Mouse (Mus musculus): ENCODE measurements at regions not wholly inside any gene's neighbourhood (a gene's known extent, or its start where the extent isn't known, plus 50 kb on each side); places are given as distances from the start of the nearest gene placed in this dataset.

DNA sequence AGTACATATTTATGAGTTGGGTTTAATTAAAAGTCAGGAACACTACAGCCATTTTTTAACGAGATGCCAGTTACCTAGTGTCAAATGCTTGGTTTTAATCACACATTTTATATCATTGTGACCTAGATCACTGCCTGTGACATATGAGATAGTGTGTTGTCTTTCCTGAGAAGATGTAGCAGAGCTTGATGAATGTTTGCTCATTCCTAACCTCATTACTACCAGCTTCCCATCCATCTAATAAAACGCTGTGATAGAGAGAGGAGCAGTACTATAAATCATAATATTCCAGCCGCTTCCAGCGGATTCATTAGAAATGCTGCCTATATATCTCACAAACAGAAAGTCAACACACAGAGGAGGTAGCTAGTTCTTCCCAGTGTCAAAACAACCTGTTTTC lies 163.6 kb downstream of the Aldoart1 start:
- Histone ChIP-seq H3K36me3 (no peaks in the 10 kb centered on the region), H3K4me1 (no peaks in the 10 kb centered on the region), H3K9me3 (no peaks in the 10 kb centered on the region), H3K27me3 (no peaks in the 10 kb centered on the region), H3K27ac (replicated peaks) (no peak overlapping the region), H3K4me2 (replicated peaks) (no peak overlapping the region), H3K9ac (replicated peaks) (no peak overlapping the region), H3K4me3 (no peak overlapping the region)
- ATAC-seq (replicated peaks) = no peak
- 85% methylated on average over 4 of the region's 4 CpGs for WGBS

DNA sequence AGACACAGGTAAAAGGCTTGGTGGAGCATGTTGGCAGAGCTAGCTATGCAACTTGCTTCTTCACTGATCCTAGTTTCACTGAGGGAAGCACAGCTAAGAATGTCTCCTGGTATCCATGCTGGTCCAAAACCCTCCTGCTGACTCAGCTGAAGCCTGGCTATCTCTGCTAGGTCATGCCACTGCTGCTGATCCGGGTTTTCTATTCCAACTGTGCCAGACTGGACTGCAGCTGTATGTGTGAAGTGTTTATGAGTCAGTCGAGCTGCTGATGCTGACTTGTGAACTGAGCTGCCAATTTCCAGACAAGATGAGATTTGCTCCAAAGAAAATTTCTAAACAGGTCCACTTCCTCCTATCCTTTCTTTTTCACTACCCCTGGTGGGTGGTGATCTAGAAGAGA lies 178.4 kb downstream of the Aldoart1 start:
- Histone ChIP-seq H3K36me3 (no peaks in the 10 kb centered on the region), H3K27me3 (no peaks in the 10 kb centered on the region), H3K4me3 (no peak overlapping the region), H3K27ac (replicated peaks) (no peak overlapping the region), H3K4me1 (no peaks in the 10 kb centered on the region), H3K9ac (replicated peaks) (no peak overlapping the region), H3K4me2 (replicated peaks) (no peak overlapping the region), H3K9me3 (no peaks in the 10 kb centered on the region)
- 70% methylated on average over 2 of the region's 2 CpGs for WGBS
- no peak for ATAC-seq (replicated peaks)

DNA sequence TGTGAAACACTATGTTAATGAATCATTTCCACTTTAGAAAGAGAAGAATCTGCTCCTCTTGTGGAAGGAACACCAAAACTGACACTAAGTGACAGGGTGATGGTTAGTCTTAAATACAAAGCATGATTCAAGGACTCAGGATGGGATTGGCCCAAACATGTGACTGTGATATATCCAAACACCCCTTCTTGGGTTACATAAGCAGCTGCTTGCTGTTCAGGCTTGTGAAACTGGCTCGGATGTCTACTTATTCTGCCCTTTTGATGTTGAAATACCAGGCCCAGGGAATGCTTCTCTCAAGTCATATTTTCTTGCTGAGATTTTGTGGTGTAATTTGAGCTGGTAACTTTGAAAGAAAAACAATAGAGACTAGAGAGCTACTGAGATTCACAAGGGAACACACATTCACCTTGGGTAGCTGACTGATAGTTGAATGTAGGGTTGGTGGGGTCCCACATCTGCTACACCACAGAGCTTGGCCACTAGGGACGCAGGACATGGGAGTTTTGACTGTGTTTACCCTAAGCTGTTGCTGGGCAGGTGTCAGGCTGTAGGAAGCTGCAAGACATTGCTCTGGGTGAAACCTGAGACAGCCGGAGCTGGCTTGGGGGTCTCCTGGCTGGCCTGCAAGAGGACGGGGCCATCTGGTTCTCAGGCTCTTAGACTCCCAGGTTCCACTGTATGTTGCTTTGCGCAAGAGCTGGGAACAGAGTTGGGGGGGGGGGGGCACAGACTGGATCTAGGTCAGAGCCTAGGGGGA lies 180.6 kb downstream of the Aldoart1 start:
- Histone ChIP-seq H3K9ac (replicated peaks) (no peak overlapping the region), H3K27me3 (no peaks in the 10 kb centered on the region), H3K27ac (replicated peaks) (no peak overlapping the region), H3K4me2 (replicated peaks) (no peak overlapping the region), H3K36me3 (no peaks in the 10 kb centered on the region), H3K4me1 (no peaks in the 10 kb centered on the region), H3K4me3 (no peak overlapping the region), H3K9me3 (no peaks in the 10 kb centered on the region)
- 81% methylated on average over 5 of the region's 5 CpGs for WGBS
- ATAC-seq (replicated peaks) = no peak

DNA sequence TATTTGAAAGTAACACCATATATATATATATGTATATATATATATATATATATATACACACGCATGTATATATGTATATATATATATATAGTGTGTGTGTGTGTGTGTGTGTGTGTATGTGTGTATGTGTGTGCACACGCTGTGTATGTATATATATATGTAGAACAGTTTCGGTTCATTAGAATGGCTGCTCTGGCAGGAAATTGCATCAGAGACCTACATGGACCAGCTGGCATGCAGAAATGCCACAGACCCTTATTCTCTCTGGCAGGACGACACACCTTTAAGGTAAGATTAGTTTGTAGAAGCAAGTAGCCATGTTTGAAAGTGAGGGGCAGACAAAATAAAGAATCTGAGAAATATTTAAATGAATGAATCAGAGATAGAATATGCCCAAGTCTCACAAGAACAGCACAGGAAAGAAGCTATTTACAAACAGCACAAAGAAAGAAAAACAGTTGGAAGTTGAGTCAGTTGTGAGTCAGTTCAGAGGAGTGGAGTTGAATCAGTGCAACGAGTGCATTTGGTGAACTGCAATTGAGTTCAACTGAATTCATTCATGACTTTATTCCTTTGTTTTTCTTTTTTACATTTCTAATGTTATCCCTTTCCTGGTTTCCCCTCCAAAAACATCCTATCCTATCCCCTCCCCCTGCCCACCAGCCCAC lies 182.5 kb downstream of the Aldoart1 start:
- Histone ChIP-seq H3K27me3 (no peaks in the 10 kb centered on the region), H3K4me3 (no peak overlapping the region), H3K4me2 (replicated peaks) (no peak overlapping the region), H3K4me1 (no peaks in the 10 kb centered on the region), H3K9me3 (no peaks in the 10 kb centered on the region), H3K36me3 (no peaks in the 10 kb centered on the region), H3K9ac (replicated peaks) (no peak overlapping the region), H3K27ac (replicated peaks) (no peak overlapping the region)
- ATAC-seq (replicated peaks) = no peak
- WGBS = 85% methylated on average over 5 of the region's 5 CpGs

DNA sequence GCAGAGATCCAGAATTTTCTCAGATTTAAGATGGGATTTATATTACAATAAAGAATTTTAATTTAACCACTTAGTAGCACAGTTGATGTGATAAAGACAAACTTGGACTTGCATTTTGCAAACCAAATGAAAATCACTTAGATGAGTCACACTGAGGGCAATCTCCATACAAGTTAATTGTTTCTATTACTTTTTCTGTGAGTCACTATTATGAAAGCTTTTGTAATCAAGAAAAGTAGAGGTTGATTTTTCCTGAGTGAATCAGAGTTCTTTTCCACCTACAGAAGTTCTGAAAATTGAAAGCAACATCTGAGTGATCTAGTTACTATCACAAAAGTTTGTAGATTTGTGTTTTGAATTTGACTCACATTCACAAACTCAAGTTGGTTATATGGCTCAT lies 188.1 kb downstream of the Aldoart1 start:
- no peak overlapping the region for H3K4me2 ChIP-seq (replicated peaks)
- H3K4me1 ChIP-seq = no peaks in the 10 kb centered on the region
- no peak overlapping the region for H3K27ac ChIP-seq (replicated peaks)
- no peak overlapping the region for H3K4me3 ChIP-seq
- ATAC-seq (replicated peaks) = no peak
- no peaks in the 10 kb centered on the region for H3K36me3 ChIP-seq
- no peaks in the 10 kb centered on the region for H3K9me3 ChIP-seq
- H3K27me3 ChIP-seq = no peaks in the 10 kb centered on the region
- no peak overlapping the region for H3K9ac ChIP-seq (replicated peaks)

DNA sequence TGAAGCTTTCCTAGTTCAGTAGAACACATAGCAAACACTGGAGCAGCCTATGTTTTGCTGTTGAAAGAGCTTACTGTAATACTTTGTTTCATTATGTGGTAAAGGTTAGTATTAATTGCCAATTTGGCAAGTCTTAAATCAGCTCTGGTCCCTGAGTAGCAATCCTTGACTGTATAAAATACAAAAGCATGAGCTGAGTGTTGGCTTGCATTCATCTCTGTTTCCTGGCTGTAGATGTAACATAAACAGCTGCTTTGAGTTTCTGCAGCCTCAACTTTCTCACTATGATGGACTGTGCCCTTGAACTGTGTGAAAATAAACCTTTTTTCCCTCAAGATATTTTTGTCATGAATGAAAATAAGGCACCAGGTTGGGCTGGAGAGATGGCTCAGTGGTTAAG lies 190.0 kb downstream of the Aldoart1 start:
- Histone ChIP-seq H3K9ac (replicated peaks) (no peak overlapping the region), H3K27me3 (no peaks in the 10 kb centered on the region), H3K4me2 (replicated peaks) (no peak overlapping the region), H3K27ac (replicated peaks) (no peak overlapping the region), H3K36me3 (no peaks in the 10 kb centered on the region), H3K4me3 (no peak overlapping the region), H3K9me3 (no peaks in the 10 kb centered on the region), H3K4me1 (no peaks in the 10 kb centered on the region)
- ATAC-seq (replicated peaks) = 0 out of 2 replicates have a peak, but pooled peaks have one; percentile 57

DNA sequence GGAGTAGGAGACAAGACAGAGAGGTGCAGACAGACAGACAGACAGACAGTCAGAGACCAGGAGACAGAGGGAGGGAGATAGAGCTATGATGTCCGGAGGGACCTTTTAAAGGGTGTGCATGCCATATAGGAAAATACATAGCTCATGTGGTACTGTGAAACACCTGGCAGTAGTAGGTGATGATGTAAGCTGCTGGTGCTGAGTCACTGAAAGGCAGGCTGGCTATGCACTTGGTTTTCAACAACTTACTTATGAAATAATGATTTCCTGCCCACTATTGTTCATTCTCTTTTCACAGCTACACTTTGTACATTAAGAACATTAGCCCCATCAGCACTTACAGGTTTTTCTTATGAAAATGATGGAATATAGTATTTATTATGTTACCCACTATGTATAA lies 196.2 kb downstream of the Aldoart1 start:
- 91% methylated on average over 1 of the region's 1 CpGs for WGBS
- Histone ChIP-seq H3K4me3 (no peak overlapping the region), H3K4me2 (replicated peaks) (no peak overlapping the region), H3K27me3 (no peaks in the 10 kb centered on the region), H3K9ac (replicated peaks) (no peak overlapping the region), H3K9me3 (no peaks in the 10 kb centered on the region), H3K4me1 (no peaks in the 10 kb centered on the region), H3K36me3 (no peaks in the 10 kb centered on the region), H3K27ac (replicated peaks) (no peak overlapping the region)
- ATAC-seq (replicated peaks) = no peak

DNA sequence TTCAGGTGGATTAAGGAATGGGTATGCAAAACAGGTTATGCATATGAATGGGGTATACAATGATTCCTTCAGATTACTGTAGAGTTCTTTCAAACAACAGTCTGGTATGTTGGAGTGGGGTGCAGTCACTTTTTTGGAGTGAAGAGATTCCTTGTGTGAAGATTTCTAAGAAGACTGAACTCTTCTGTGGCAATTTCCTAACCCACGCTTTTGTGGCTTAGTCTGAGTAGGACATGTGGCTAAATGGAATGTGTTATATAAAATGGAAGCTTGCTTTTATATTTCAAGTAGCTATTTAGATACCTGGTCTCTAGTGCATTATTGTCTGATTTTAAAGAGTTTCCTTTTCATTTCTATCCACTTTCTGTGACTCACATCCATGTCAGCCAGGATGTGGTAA lies 205.3 kb downstream of the Aldoart1 start:
- ATAC-seq (replicated peaks) = no peak
- no peak overlapping the region for H3K4me2 ChIP-seq (replicated peaks)
- no peaks in the 10 kb centered on the region for H3K9me3 ChIP-seq
- no peaks in the 10 kb centered on the region for H3K27me3 ChIP-seq
- H3K9ac ChIP-seq (replicated peaks) = no peak overlapping the region
- WGBS = 28% methylated on average over 1 of the region's 1 CpGs
- H3K36me3 ChIP-seq = no peaks in the 10 kb centered on the region
- no peak overlapping the region for H3K4me3 ChIP-seq
- no peaks in the 10 kb centered on the region for H3K4me1 ChIP-seq
- H3K27ac ChIP-seq (replicated peaks) = no peak overlapping the region

DNA sequence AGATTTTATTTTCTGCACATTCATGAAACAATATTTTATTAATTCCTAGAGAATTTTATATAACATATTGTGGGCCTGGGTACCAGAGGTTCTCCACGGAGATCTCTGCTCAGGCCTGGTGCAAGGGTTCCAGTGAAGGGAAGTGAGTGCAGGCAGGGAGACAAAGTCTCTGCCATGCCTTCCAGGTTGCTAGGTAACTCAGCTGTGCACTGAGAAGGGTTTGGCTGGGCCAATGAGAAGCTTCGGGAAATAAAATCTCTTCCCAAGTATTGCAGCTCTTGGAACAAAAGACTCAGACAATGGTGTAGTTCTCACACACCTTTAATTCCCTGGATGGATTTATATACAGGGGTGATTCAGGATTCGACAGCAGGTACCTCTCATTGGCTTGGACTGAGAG lies 223.0 kb downstream of the Aldoart1 start:
- Histone ChIP-seq H3K4me2 (replicated peaks) (no peak overlapping the region), H3K27me3 (no peaks in the 10 kb centered on the region), H3K4me1 (no peaks in the 10 kb centered on the region), H3K27ac (replicated peaks) (no peak overlapping the region), H3K9ac (replicated peaks) (no peak overlapping the region), H3K36me3 (no peaks in the 10 kb centered on the region), H3K4me3 (no peak overlapping the region), H3K9me3 (no peaks in the 10 kb centered on the region)
- 0 out of 2 replicates have a peak, but pooled peaks have one; percentile 32 for ATAC-seq (replicated peaks)
- WGBS = 22% methylated on average over 3 of the region's 3 CpGs

DNA sequence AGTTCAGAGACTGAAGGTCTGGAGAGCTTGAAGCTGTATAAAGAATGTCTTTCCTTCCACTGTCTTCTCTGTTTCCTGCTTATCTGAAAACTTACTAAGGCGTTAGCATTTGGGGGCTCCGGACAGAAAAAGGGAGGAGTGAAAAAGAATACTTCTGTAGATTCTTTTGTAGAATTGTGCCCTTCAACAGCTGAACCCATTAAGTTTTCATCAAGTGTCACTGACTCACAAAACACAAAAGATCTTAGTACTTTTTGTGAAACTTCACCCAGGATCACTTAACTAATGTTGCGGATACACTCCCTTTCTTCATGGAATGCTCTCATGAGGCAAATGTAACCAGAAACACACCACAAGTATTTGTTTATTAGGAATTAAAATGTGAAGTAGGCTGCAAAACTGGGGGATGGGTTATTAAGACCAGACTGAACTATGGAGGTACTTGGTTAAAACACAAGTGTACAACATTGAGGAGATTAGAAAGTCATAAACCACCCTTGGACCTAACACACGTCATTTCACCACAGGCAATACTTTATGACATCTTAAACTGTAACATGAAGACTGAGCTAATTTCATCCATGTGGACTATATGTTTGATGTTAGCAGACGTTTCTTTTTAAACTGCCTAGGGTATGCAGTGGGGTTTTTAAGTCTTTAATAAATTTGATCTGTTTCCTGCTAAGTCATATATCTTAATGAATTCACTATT lies 225.1 kb downstream of the Aldoart1 start:
- no peak for ATAC-seq (replicated peaks)
- no peak overlapping the region for H3K27ac ChIP-seq (replicated peaks)
- H3K4me2 ChIP-seq (replicated peaks) = no peak overlapping the region
- H3K9ac ChIP-seq (replicated peaks) = no peak overlapping the region
- H3K36me3 ChIP-seq = no peaks in the 10 kb centered on the region
- no peaks in the 10 kb centered on the region for H3K27me3 ChIP-seq
- no peak overlapping the region for H3K4me3 ChIP-seq
- H3K4me1 ChIP-seq = no peaks in the 10 kb centered on the region
- H3K9me3 ChIP-seq = no peaks in the 10 kb centered on the region
- WGBS = 59% methylated on average over 5 of the region's 5 CpGs

DNA sequence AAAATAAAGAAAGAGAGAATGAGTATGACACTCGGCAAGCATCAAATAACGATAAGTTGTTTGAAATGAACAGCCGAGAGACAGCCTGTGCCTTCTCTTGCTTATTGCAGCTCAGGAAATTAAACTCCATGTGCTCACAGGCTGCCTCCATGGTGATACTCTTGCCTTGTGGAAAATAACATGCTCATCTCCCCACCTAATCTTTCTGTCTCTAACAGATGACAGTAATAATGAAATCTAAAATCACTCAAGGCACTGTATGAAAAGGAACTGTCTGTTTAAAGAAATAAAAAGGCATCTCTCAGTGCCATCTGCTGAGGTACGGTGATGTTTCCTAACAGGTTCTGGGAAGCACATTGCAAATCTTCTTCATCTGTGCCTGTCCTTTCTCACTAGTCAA lies 247.3 kb downstream of the Aldoart1 start:
- no peaks in the 10 kb centered on the region for H3K36me3 ChIP-seq
- no peak overlapping the region for H3K4me2 ChIP-seq (replicated peaks)
- no peaks in the 10 kb centered on the region for H3K4me1 ChIP-seq
- 73% methylated on average over 4 of the region's 4 CpGs for WGBS
- no peaks in the 10 kb centered on the region for H3K9me3 ChIP-seq
- no peaks in the 10 kb centered on the region for H3K27me3 ChIP-seq
- no peak overlapping the region for H3K27ac ChIP-seq (replicated peaks)
- no peak overlapping the region for H3K4me3 ChIP-seq
- H3K9ac ChIP-seq (replicated peaks) = no peak overlapping the region
- no peak for ATAC-seq (replicated peaks)

DNA sequence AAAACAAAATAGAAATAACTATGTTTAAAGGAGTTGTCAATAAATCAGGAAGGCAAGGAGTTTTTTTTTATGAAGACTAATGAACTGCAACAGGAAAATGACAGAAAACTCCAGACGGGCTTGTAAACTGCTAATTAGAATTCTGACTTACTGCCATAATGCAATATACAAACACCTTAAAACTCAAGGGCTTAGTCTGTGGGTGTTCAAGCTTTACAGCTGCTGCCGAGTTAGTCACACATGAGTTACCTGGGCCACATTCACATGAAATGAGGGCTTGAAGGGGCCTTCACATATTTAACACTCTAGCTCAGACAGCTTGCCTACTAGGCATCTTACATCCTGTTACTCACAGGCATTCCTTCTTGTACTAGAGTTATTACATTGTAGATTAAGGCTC lies 256.9 kb downstream of the Aldoart1 start:
- Histone ChIP-seq H3K4me2 (replicated peaks) (no peak overlapping the region), H3K9ac (replicated peaks) (no peak overlapping the region), H3K36me3 (no peaks in the 10 kb centered on the region), H3K27ac (replicated peaks) (no peak overlapping the region), H3K4me1 (no peaks in the 10 kb centered on the region), H3K9me3 (no peaks in the 10 kb centered on the region), H3K4me3 (no peak overlapping the region), H3K27me3 (no peaks in the 10 kb centered on the region)
- WGBS = 31% methylated on average over 2 of the region's 2 CpGs
- 0 out of 2 replicates have a peak, but pooled peaks have one; percentile 16 for ATAC-seq (replicated peaks)
